Mouse (Mus musculus): Measurements from ENCODE around the gene Fsd1.

The Fsd1 gene

GRCm38 (mm10) chr17:55961631-55962030 lies 24.7 kb upstream of the Fsd1 start:
- no peak for DNase-seq (ENCODE audit: low read depth, low spot score)

- DNase-seq (ENCODE audit: low read depth, low spot score) = no peak
These were observed 23.1 kb upstream of the Fsd1 start for GRCm38 (mm10) chr17:55963171-55963570.

- no peak for DNase-seq (ENCODE audit: low read depth, low spot score)
These were observed 21.8 kb upstream of the Fsd1 start for GRCm38 (mm10) chr17:55964496-55964895.

- DNase-seq (ENCODE audit: low read depth, low spot score) = no peak
These were observed 21.3 kb upstream of the Fsd1 start for GRCm38 (mm10) chr17:55964996-55965395.

- DNase-seq (ENCODE audit: low read depth, low spot score) = no peak
These were observed 19.1 kb upstream of the Fsd1 start for GRCm38 (mm10) chr17:55967186-55967585.

GRCm38 (mm10) chr17:55968210-55968609 lies 18.1 kb upstream of the Fsd1 start:
- no peak for DNase-seq (ENCODE audit: low read depth, low spot score)

- no peak for DNase-seq (ENCODE audit: low read depth, low spot score)
These were observed 16.7 kb upstream of the Fsd1 start for GRCm38 (mm10) chr17:55969560-55969959.

- no peak for DNase-seq (ENCODE audit: low read depth, low spot score)
These were observed 16.1 kb upstream of the Fsd1 start, which contains the start of gene Shd for GRCm38 (mm10) chr17:55969966-55970891. TSS of gene Shd (plus strand) at chr17:55970467.

GRCm38 (mm10) chr17:55971453-55971852 lies 14.9 kb upstream of the Fsd1 start:
- no peak for DNase-seq (ENCODE audit: low read depth, low spot score)

GRCm38 (mm10) chr17:55976255-55976862 lies 9.9 kb upstream of the Fsd1 start:
- DNase-seq (ENCODE audit: low read depth, low spot score) = peak; percentile 59

- no peak for DNase-seq (ENCODE audit: low read depth, low spot score)
These were observed 9.0 kb upstream of the Fsd1 start for GRCm38 (mm10) chr17:55977301-55977700.

GRCm38 (mm10) chr17:55990278-55990898 lies 4.1 kb downstream of the Fsd1 start:
- no peak for DNase-seq (ENCODE audit: low read depth, low spot score)

- DNase-seq (ENCODE audit: low read depth, low spot score) = no peak
These were observed 9.7 kb downstream of the Fsd1 start for GRCm38 (mm10) chr17:55996007-55996406.

GRCm38 (mm10) chr17:55999794-56000499 lies 13.6 kb downstream of the Fsd1 start:
- no peak for DNase-seq (ENCODE audit: low read depth, low spot score)

- DNase-seq (ENCODE audit: low read depth, low spot score) = no peak
These were observed 16.7 kb downstream of the Fsd1 start for GRCm38 (mm10) chr17:56003000-56003399.

- DNase-seq (ENCODE audit: low read depth, low spot score) = peak; percentile 83
These were observed 19.2 kb downstream of the Fsd1 start, which contains the start of the genes Stap2 and Mpnd for GRCm38 (mm10) chr17:56005415-56006061. TSS of gene Stap2 (minus strand) at chr17:56005584. TSS of gene Mpnd (plus strand) at chr17:56005711.

- no peak for DNase-seq (ENCODE audit: low read depth, low spot score)
These were observed 20.6 kb downstream of the Fsd1 start for GRCm38 (mm10) chr17:56006956-56007355.

- no peak for DNase-seq (ENCODE audit: low read depth, low spot score)
These were observed 21.4 kb downstream of the Fsd1 start for GRCm38 (mm10) chr17:56007444-56008355.

GRCm38 (mm10) chr17:56008356-56009087 lies 22.2 kb downstream of the Fsd1 start:
- peak; percentile 94 for DNase-seq (ENCODE audit: low read depth, low spot score)
